Mouse (Mus musculus): ENCODE data around the gene Calb2. TPM values are rescaled to one million over a fixed set of nuclear protein-coding genes. Genes with fewer than 3 reads are reported as not detected.

Calb2 gene
- polyA plus RNA-seq (2015; fragmentation: Nextera tagmentation; extraction: Ambion mirVana), result not detected in 2 replicates

- Histone ChIP-seq H3K36me3 (no peaks in the 10 kb centered on the region), H3K9me3 (replicated peaks) (no peaks in the 10 kb centered on the region), H3K9ac (no peak within 1 kb of the TSS), H3K4me3 (replicated peaks) (no peak within 1 kb of the TSS), H3K4me2 (no peak within 1 kb of the TSS), H3K27me3 (peaks cover 27% of the 10 kb centered on the region), H3K27ac (no peak within 1 kb of the TSS), H3K4me1 (replicated peaks) (no peaks in the 10 kb centered on the region)
- ATAC-seq (ENCODE audit: low read depth) (no peak), DNase-seq (peak; percentile 12)
- WGBS (ENCODE audit: insufficient replicate concordance), result under 1% methylated on average over 33 of the region's 33 CpGs
Measured at GRCm38 (mm10) chr8:110168046-110168445, at the start of gene Calb2. TSS of gene Calb2 (minus strand) at chr8:110168210.

GRCm38 (mm10) chr8:110217681-110218131 is 49.7 kb upstream of the Calb2 start:
- WGBS (ENCODE audit: insufficient replicate concordance), result under 1% methylated on average over 43 of the region's 43 CpGs
- ATAC-seq (ENCODE audit: low read depth), result peak; percentile 99
- Histone ChIP-seq H3K4me2 (peak overlapping the region; percentile 80), H3K4me1 (replicated peaks) (peaks cover 16% of the 10 kb centered on the region), H3K9me3 (replicated peaks) (no peaks in the 10 kb centered on the region; the same call in 1 of the 2 replicates), H3K27ac (no peak overlapping the region), H3K9ac (peak overlapping the region; percentile 72), H3K27me3 (0 out of 2 replicates have a peak, but pooled peaks cover 3% of the 10 kb centered on the region), H3K36me3 (peaks cover 27% of the 10 kb centered on the region), H3K4me3 (replicated peaks) (peak overlapping the region; percentile 71)
- peak; percentile 90 for DNase-seq

- Histone ChIP-seq H3K27me3 (0 out of 2 replicates have a peak, but pooled peaks cover 3% of the 10 kb centered on the region), H3K9ac (no peak overlapping the region), H3K4me1 (replicated peaks) (peaks cover 16% of the 10 kb centered on the region), H3K4me2 (peak overlapping the region; percentile 80), H3K9me3 (replicated peaks) (no peaks in the 10 kb centered on the region; the same call in 1 of the 2 replicates), H3K27ac (no peak overlapping the region), H3K36me3 (peaks cover 21% of the 10 kb centered on the region), H3K4me3 (replicated peaks) (peak overlapping the region; percentile 71)
- 45% methylated on average over 5 of the region's 5 CpGs for WGBS (ENCODE audit: insufficient replicate concordance)
- no peak for DNase-seq
- no peak for ATAC-seq (ENCODE audit: low read depth)
Measured at GRCm38 (mm10) chr8:110217198-110217597, 49.2 kb upstream of the Calb2 start.

- ATAC-seq (ENCODE audit: low read depth) (no peak), DNase-seq (no peak)
- H3K36me3 ChIP-seq, result peaks cover 12% of the 10 kb centered on the region
- H3K4me1 ChIP-seq (replicated peaks), result peaks cover 16% of the 10 kb centered on the region
- no peak overlapping the region for H3K27ac ChIP-seq
- no peak overlapping the region for H3K4me3 ChIP-seq (replicated peaks)
- 0 out of 2 replicates have a peak, but pooled peaks cover 3% of the 10 kb centered on the region for H3K27me3 ChIP-seq
- no peak overlapping the region for H3K9ac ChIP-seq
- WGBS (ENCODE audit: insufficient replicate concordance), result 54% methylated on average over 5 of the region's 5 CpGs
- H3K4me2 ChIP-seq, result no peak overlapping the region
- H3K9me3 ChIP-seq (replicated peaks), result no peaks in the 10 kb centered on the region; the same call in 1 of the 2 replicates
Measured at GRCm38 (mm10) chr8:110216253-110216652, 48.2 kb upstream of the Calb2 start.

- Histone ChIP-seq H3K4me2 (no peak within 1 kb of the TSS), H3K27ac (no peak within 1 kb of the TSS), H3K27me3 (0 out of 2 replicates have a peak, but pooled peaks cover 3% of the 10 kb centered on the region), H3K4me1 (replicated peaks) (peaks cover 16% of the 10 kb centered on the region), H3K9me3 (replicated peaks) (no peaks in the 10 kb centered on the region), H3K4me3 (replicated peaks) (no peak within 1 kb of the TSS), H3K9ac (no peak within 1 kb of the TSS), H3K36me3 (peaks cover 3% of the 10 kb centered on the region)
- 72% methylated on average over 7 of the region's 7 CpGs for WGBS (ENCODE audit: insufficient replicate concordance)
- no peak for ATAC-seq (ENCODE audit: low read depth)
- DNase-seq, result no peak
Measured at GRCm38 (mm10) chr8:110215365-110215764, 47.4 kb upstream of the Calb2 start, which contains the start of gene Cmtr2. TSS of gene Cmtr2 (plus strand) at chr8:110215665.

- no peak for DNase-seq
- WGBS (ENCODE audit: insufficient replicate concordance), result 26% methylated on average over 11 of the region's 11 CpGs
Measured at GRCm38 (mm10) chr8:110201806-110202205, 33.8 kb upstream of the Calb2 start.

GRCm38 (mm10) chr8:110196678-110197077 is 28.7 kb upstream of the Calb2 start:
- ATAC-seq (ENCODE audit: low read depth), result no peak
- DNase-seq, result no peak
- Histone ChIP-seq H3K36me3 (no peaks in the 10 kb centered on the region), H3K9ac (no peak overlapping the region), H3K9me3 (replicated peaks) (no peaks in the 10 kb centered on the region), H3K4me2 (no peak overlapping the region), H3K27me3 (no peaks in the 10 kb centered on the region), H3K4me3 (replicated peaks) (no peak overlapping the region), H3K27ac (no peak overlapping the region), H3K4me1 (replicated peaks) (no peaks in the 10 kb centered on the region)
- WGBS (ENCODE audit: insufficient replicate concordance), result 4% methylated on average over 5 of the region's 5 CpGs

More at GRCm38 (mm10) chr8:110201806-110202205, 33.8 kb upstream of the Calb2 start:
- Histone ChIP-seq H3K27me3 (no peaks in the 10 kb centered on the region), H3K36me3 (no peaks in the 10 kb centered on the region), H3K4me3 (replicated peaks) (no peak overlapping the region), H3K4me2 (no peak overlapping the region), H3K9me3 (replicated peaks) (no peaks in the 10 kb centered on the region), H3K9ac (no peak overlapping the region), H3K4me1 (replicated peaks) (no peaks in the 10 kb centered on the region), H3K27ac (no peak overlapping the region)
- no peak for ATAC-seq (ENCODE audit: low read depth)

GRCm38 (mm10) chr8:110188961-110189750 is 21.1 kb upstream of the Calb2 start:
- Histone ChIP-seq H3K9me3 (replicated peaks) (no peaks in the 10 kb centered on the region), H3K4me2 (no peak overlapping the region), H3K27ac (no peak overlapping the region), H3K36me3 (no peaks in the 10 kb centered on the region), H3K27me3 (no peaks in the 10 kb centered on the region), H3K9ac (no peak overlapping the region), H3K4me3 (replicated peaks) (no peak overlapping the region), H3K4me1 (replicated peaks) (no peaks in the 10 kb centered on the region)
- no peak for ATAC-seq (ENCODE audit: low read depth)
- no peak for DNase-seq
- 19% methylated on average over 8 of the region's 8 CpGs for whole genome bisulfite sequencing (ENCODE audit: insufficient replicate concordance)

GRCm38 (mm10) chr8:110185538-110185937 is 17.5 kb upstream of the Calb2 start:
- Histone ChIP-seq H3K36me3 (no peaks in the 10 kb centered on the region), H3K27me3 (no peaks in the 10 kb centered on the region), H3K27ac (no peak overlapping the region), H3K9me3 (replicated peaks) (no peaks in the 10 kb centered on the region), H3K4me3 (replicated peaks) (no peak overlapping the region), H3K9ac (no peak overlapping the region), H3K4me1 (replicated peaks) (no peaks in the 10 kb centered on the region), H3K4me2 (no peak overlapping the region)
- WGBS (ENCODE audit: insufficient replicate concordance), result 60% methylated on average over 4 of the region's 4 CpGs
- DNase-seq (no peak), ATAC-seq (ENCODE audit: low read depth) (no peak)

- Histone ChIP-seq H3K4me2 (no peak overlapping the region), H3K27me3 (0 out of 2 replicates have a peak, but pooled peaks cover 3% of the 10 kb centered on the region), H3K9me3 (replicated peaks) (no peaks in the 10 kb centered on the region), H3K4me1 (replicated peaks) (no peaks in the 10 kb centered on the region), H3K4me3 (replicated peaks) (no peak overlapping the region), H3K27ac (no peak overlapping the region), H3K9ac (no peak overlapping the region), H3K36me3 (no peaks in the 10 kb centered on the region)
- no peak for ATAC-seq (ENCODE audit: low read depth)
- DNase-seq, result no peak
- 26% methylated on average over 11 of the region's 11 CpGs for WGBS (ENCODE audit: insufficient replicate concordance)
Measured at GRCm38 (mm10) chr8:110183748-110184147, 15.7 kb upstream of the Calb2 start.

- ATAC-seq (ENCODE audit: low read depth), result no peak
Measured at GRCm38 (mm10) chr8:110182735-110183367, 14.8 kb upstream of the Calb2 start.

More at GRCm38 (mm10) chr8:110182735-110183367, 14.8 kb upstream of the Calb2 start:
- DNase-seq, result no peak
- H3K9ac ChIP-seq, result no peak overlapping the region
- 0 out of 2 replicates have a peak, but pooled peaks cover 5% of the 10 kb centered on the region for H3K27me3 ChIP-seq
- H3K27ac ChIP-seq, result no peak overlapping the region
- H3K9me3 ChIP-seq (replicated peaks), result no peaks in the 10 kb centered on the region
- no peak overlapping the region for H3K4me3 ChIP-seq (replicated peaks)
- no peaks in the 10 kb centered on the region for H3K4me1 ChIP-seq (replicated peaks)
- H3K4me2 ChIP-seq, result no peak overlapping the region
- no peaks in the 10 kb centered on the region for H3K36me3 ChIP-seq
- WGBS (ENCODE audit: insufficient replicate concordance), result 74% methylated on average over 11 of the region's 11 CpGs
